Mouse (Mus musculus) T-helper 17 cell (primary cell): ENCODE results near the gene Ccdc171.

Experiments
- in situ Hi-C, 2 experiments: fragments of 300-600 bp; cut with MboI, MseI; formaldehyde crosslinking; loops; 1 replicate in 1 of 2; 2 replicates in 1 of 2; pipeline ENCODE4 v1.15.1; 2025; ENCODE audit warnings: high pct_unique_total_duplicates in 2 of 2

The Ccdc171 gene

DNA sequence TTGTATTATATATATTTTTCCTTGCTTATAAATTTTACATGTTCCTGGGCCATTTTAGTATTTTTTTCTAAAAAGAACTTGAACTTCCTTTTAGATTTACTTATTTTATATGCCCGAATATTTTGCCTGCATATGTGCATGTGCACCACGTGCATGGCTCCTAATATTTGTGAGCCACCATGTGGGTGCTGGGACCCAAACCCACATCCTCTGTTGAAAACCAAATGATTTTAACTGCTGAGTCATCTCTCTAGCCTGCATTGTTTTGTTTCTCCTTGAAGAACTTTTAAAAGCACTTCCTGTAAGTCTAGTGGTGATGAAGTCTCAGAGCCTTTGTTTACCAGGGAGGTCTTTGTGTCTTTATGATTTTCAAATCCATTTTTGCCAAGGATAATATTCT is 259.8 kb downstream of the Ccdc171 start:
- in situ Hi-C loops: no loop called here

DNA sequence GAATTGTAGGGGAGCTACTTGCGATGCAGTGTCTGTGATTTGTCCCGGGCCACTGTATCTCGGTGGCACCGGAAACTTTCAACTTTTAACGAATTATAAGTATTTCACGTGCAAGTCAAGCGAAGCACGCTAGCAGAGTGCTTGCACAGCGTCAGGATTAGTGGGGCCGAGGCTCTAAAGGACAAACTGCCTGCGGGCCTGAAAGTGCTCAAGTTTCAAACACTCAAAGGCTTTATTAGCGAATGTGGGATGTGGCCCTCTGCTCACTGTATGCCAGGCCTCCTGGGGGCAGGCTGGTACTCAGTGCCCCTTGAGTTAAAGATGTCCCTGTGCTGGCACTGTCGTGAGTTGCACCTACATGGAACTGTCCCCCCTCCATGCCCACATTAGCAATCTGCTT is 266.5 kb downstream of the Ccdc171 start:
- in situ Hi-C loops: loop anchor here in 1 of 2 experiments (10.0 kb wide), 1 partner anchor 693 kb away; no protein-coding TSS in a partner anchor

DNA sequence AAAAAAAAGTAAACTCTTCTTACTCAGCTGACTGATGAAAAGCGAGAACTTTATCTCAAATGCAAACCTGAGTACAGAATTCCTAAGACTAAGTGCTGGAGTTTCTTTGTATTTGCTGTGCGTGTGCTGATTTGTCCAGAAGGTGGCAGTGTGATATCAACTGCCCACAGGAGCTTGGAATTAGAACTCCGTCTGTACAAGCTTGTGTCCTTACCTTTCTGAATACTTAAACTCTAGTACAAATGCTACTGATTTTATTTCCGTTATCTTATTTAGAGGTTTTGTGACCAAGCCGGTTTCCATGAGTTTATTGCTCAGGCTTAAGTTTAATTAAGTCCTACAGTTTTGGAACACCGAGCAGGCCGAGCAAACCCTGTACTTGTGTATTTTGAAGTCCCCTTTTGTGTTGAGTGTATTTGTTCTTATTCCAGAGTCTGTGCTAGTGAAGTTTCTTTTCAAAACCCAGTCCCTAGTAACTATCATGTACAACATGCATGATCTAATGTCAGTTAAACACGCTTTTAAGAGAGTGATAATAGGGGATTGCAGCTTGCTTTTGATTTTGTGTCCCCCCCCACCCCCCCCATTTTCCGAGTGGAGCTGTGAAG is 269.1 kb downstream of the Ccdc171 start:
- in situ Hi-C loops: loop anchor here in 1 of 2 experiments (10.0 kb wide), 1 partner anchor 690 kb away; no protein-coding TSS in a partner anchor

DNA sequence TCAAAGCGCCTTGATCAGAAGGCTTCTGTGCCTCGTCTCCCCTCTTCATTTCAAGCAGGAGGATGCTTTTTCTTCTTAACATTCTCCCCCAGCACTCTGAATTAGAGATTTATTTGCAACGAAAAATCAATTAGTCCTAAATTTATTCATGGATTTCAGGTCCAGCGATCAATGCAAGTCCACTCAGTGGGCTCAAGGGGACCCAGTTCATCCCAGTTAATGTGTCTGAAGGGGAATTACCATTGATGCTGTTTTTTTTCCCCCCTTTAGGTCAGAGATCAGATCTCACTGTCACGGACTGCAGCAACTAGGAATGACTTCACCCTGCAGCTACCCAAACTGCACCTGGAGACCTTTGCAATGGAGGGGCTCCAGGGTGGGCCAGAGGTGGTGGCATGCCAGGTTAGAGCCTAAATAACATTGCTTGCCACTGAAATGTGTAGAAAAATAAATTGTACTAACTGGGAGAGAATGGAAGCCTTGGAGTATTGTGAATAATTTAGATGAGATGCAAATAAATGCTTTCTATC is 269.6 kb downstream of the Ccdc171 start:
- in situ Hi-C loops: loop anchor here in 1 of 2 experiments (10.0 kb wide), 1 partner anchor 690 kb away; no protein-coding TSS in a partner anchor

DNA sequence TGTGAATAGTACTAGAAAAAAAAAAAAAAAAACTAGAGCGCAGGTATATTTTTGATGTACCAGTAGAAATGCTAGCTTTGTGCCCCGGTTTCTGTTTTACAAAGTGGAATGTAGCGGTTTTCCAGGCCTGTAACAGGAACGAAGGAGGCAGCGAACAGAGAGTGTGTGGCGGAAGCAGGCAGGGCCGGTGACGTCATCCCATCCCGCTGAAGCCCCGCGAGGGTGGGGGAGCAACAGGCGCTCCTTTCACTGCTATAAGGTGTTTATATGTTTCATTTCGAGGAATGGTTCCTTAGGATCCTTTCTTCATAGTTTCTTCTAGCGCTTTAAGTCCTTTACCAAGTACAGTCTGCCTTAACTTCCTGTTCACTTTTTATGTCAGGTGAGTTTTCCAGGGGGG is 272.6 kb downstream of the Ccdc171 start:
- in situ Hi-C loops: loop anchor here in 1 of 2 experiments (10.0 kb wide), 1 partner anchor 687 kb away; no protein-coding TSS in a partner anchor

DNA sequence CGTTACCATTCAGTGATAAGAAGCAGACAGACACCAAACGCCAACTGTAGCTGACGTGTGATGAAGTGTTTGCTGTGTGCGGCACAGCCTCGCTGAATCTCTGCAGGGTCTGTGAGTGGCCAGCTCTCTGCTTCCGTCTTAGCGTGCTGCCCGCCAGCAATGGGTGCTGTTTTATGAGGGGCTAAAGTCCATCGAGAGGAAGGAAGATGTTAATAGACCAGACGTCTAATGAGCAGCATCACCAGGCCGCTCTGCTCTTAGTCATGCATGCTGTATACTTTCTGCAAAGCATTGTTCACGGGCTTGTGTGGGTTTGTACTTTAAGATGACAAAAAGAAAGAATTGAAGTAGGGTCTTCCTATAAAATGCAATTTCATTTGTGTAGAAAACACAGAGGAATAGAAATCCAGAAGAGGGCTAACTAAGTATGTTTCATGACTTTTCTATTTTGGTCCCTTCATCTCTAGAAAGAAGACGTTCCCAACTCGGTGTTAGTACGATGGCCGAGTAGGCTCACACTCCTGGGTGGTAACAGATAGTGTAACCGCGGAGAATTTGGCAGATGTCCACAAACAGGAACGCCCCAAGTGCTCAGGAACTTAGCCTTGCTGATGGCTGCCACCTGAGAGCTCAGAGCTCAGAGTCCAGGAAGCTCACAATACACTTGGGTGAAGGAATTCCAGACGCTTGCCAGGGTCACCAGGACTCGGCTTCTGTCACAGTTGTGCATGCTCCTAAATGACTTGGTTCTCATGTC is 273.5 kb downstream of the Ccdc171 start:
- in situ Hi-C loops: loop anchor here in 1 of 2 experiments (10.0 kb wide), 1 partner anchor 686 kb away; no protein-coding TSS in a partner anchor

DNA sequence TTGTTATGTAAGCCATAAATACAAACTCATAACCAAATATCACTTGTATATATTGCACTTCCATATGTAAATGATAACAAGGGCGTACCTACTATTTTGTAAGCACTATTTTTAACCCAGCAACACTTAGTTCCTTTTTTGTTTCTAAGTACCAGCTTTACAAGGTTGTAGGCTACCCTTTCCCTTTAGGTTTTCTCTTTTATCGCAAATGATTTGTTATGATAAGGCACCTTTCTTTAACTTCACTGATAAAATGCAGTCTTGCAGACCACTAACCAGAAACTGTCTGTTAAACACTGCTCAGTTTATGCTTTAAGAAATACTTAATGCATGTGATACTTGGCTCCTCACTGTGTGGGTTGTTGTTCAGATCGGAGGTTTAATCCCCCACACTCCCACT is 275.1 kb downstream of the Ccdc171 start:
- in situ Hi-C loops: loop anchor here in 1 of 2 experiments (10.0 kb wide), 1 partner anchor 1246 kb away; no protein-coding TSS in a partner anchor

DNA sequence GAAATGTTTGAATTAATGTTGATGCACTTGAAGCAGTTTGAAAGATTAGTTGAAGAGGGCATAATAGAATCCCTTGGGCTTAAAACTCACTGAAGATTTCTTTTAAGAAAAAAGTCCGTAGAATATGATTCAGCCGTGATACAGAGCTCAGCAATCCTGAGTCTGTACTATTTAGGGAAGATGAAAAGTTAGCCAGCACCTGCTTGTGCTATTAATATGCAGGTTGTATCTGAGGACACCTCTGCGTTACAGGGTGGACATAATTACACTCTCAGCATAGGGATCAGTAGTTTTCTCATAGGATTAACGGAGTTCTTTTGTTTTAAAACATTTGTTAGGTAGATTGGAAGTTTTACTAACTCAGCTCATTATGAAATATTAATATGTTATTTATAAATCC is 291.6 kb downstream of the Ccdc171 start:
- in situ Hi-C loops: no loop called here

DNA sequence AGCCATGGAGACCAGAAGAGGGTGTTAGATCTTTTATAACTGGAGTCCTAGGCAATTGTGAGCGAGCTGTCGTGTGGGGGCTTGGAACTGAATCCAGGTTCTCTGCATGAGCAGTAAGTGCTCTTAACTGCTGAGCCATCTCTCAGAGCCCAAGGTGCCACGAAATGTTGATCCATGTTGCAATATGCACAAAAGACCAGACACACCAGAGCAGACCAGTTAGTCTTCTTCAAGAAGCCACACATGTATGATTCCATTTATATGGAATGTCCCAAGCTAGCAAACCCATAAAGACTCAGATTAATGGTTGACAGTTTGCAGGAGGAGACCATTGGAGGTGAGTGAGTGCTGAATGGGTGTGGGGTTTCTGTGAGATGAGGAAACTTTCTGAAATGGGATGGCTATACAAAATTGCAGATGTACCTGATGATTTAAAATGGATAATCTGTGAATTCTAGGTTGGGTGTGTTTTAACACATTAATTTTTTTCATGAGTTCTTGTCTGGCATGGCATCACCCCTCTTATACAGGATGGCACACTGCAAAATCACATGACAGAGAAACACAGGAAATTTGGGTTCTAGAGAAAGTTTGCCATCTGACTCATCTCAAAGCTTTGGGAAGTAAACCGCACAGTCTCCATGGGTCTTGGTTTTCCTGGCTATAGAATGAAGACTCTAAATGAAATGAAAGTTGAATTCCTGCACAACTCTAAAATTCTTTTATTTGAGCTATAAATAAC is 304.5 kb downstream of the Ccdc171 start:
- in situ Hi-C loops: no loop called here

DNA sequence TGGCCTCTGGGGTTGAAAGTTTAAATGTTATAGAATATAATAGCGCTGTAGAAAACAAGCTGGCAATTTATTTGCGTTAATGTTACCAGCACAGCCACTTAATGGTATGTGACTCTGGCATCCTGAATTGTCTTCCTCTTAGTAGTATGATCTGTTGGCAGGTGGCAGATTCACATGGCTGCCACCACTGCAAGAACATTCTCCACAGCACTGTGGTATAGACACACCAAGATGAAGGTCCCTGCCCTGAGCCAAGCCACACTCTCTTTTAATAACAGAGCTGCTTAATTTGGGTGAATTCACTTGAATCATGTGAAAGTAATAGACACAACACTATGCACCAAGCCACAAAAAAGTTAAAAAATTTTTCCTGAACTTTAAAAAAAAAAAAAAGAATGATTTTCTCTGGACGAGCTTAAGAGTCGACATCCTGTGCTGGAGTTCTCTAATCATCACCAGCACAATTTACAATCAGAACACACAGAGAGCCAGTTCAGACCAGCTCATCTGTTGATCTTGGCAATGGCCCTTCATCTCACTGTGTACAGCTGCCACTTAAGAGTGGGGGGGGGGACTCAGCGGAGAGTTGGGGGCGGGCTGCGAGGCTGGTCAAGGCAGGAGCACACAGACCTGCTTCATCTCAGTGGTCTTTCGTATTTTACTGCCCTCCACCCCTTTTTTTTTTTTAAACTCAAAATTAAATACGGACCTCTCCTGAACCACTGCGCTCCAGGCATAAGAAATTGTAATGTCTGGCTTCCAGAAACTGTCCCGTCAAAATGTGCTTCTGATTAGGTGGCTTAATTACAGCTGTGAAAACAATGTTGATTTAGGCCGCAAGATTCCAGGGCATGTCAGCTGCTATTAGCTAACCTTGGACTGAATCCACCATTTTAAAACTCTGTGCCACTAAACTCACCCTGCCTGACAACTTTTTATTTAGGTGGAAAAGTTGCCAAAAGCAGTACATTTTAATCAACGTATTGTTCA is 305.8 kb downstream of the Ccdc171 start:
- in situ Hi-C loops: no loop called here

DNA sequence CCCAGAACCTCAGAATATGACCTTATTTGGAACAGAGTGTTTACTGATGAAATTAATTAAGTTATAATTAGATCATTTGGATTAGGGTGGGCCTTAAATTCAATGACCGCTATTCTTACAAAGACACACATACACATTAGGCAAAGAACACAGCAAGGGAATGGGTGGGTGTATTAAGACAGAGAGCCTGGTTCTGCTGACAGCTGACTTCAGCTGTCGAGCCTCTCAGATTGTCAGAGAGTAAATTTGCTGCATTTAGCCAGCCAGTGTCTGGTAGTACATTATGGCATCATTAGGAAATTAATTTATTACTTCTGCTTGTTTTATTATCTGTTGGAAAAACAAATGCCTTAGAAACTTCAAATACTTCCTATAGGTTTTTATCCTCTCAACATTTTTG is 313.7 kb downstream of the Ccdc171 start:
- in situ Hi-C loops: no loop called here

DNA sequence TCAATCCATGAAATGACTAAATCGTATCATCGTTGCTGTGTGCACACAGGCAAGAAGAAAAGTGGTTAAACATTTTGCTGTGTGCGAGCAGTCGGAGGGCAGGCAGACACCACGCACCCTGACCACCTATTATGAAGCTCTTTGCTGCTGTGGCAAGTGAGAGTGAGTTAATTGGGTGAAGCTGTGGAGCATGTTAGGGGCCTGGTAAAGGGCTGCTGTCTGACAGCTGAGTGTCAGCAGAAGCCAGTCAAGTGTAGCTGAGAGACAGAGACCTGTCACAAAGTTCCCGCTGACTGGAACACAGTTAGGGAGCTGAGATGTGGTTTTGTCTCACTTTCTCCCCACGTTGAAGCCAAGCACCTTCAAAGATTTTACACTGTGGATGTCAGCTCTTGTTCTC is 321.0 kb downstream of the Ccdc171 start:
- in situ Hi-C loops: no loop called here

DNA sequence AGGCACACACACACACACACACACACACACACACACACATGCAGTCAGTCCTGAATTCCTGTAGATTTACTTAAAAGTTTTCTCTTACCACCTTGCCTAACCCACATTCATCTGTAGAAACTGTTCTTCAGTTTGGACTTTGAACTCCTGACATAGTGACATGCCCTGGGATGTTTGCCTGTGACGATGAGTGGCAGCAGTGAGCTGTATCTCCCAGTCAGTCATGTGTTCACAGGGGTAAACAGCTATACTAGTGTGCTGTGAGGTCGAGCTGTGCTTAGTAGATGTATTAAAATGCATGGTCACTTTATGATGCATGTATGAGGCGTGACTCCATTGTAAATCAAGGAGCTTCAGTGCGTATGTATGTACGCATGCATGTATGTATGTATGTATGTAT is 328.5 kb downstream of the Ccdc171 start:
- in situ Hi-C loops: no loop called here

DNA sequence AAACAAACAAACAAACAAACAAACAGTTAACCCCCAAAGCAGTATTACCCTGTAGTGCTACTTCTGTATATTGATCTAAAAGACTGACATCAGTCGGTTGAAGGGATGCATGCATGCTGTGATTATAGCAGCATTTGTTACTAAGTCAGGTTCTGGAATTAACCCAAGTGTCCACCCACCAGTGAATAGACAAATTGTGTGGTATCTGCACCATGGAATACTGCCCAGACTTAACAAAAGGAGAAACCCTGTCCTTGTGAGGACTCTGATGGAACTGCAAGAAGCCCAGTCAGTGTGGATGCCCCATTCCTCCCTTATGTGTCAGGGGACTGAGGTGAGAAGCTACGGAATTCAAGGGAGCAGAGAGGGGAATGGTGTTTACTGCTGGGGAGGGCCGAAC is 336.4 kb downstream of the Ccdc171 start:
- in situ Hi-C loops: no loop called here

DNA sequence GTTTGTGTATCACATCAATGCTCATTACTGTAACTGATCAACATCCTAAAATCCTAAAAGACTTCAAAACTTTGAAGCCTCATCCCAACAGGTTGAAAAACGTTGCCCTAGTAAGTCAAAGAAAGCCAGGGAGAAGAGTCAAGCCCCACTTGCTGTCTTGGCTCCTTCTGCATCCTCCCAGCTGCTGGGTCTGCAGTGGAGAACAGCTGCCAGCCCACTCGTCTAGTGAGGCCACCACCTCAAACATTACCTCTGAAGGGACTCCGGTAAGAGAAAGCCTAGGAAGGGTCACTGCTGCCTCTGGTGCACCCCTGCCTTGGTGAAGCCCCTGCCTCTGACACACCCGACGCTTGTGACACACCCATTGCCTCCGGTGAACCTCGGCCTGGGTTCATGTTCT is 336.9 kb downstream of the Ccdc171 start:
- in situ Hi-C loops: no loop called here

DNA sequence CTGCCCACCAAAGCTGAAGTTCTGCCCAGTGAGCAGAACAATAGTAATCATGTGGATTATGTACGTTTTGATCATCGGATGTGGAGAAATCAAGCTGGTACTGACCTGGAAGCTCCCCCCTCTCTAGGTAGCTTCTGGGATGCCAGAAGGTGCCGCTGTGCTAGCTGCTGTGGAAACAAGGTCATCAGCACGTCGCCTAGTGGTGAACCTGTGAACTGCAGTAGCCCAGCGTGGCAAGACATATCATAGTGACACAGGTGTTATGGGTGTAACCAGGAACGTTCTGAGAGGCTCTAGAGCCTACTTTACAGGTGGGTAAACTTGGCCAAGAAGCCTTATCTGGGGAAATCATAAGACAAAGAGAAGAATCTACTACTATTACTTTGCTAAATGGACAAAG is 351.3 kb downstream of the Ccdc171 start:
- in situ Hi-C loops: no loop called here

DNA sequence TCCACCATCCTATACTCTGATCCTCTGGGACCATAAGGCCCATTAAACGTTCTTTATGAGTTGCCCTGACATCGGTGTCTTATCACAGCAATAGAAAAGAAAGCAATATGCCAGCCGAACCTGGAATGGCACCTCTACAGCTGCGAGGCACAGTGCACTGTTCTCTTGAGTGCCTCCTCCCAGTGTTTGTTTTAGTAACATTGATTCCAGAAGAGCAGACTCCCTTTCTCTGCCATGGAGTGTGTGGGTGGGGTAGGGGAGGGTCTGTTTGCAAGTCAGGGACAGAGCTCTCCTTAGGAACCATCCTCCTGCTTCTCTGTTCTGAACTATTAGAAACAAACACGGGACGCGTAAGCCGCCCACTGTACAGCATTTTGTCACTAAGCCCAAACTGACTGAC is 352.9 kb downstream of the Ccdc171 start:
- in situ Hi-C loops: no loop called here

DNA sequence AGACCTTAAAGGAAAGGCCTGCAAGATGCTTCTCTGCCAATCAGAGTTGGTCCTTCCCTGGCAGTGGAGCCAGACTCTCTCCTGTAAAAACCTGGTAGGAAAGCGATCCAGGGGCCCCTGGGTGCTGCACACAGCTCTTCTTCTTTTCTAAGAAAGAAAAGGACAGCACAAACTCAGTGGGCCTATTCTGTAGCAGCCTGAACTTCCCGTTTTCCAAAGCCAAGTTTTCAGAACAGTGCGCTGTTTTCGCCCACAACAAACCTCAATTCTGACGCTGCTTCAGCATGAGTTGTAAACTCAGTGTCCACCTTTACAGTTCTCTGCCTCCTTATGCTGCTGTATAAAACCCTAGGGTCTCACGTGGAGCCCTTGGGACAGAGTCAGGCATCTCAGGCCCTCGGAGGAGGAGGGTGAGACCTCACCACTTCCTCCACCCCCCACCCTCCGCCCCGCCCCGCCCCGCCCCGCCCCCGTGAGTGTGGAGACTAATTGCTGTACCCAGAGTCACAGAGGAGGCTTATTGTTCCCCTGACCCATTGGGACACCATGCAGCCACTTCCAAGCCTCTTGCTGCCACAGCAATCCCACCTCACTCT is 363.2 kb downstream of the Ccdc171 start:
- in situ Hi-C loops: loop anchor here in 1 of 2 experiments (10.0 kb wide), 1 partner anchor 1834 kb away; no protein-coding TSS in a partner anchor

DNA sequence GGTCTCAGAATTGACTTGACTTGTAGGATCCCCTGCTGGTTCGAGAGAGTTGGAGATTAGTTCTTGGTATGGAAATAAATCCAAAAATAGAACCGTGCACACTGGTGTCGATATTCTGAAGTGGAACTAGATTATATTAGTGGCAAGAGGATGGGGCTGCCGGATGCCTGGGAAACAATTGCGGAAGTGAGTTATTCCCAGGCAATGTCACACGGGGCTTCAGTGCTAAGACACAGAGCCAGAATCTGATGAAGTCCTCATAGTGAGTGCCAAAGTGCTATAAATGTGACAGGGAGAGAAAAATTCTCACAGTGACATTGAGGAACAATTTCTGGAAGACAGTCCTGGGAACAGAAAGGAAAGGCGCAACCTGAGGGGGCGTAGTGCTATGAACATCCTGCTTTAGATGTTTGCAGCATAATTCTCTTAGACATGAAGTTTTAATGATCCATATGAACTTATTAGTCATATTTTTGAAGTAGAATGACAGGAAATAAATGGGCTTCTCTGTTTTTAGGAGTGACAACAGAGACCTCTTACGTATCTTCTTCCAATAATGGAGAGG is 376.8 kb downstream of the Ccdc171 start:
- in situ Hi-C loops: no loop called here
